Mouse (Mus musculus) urinary bladder, postnatal 25 days (tissue): ENCODE results near the gene Gan.
A peak's percentile ranks its signal among the peaks of the same experiment; 100 is the strongest.

Experiments used
- DNase-seq: peaks from one replicate; pipeline ENCODE4 v3.0.0; 2022; ENCODE audit warnings: low spot score

Gene Gan

DNA sequence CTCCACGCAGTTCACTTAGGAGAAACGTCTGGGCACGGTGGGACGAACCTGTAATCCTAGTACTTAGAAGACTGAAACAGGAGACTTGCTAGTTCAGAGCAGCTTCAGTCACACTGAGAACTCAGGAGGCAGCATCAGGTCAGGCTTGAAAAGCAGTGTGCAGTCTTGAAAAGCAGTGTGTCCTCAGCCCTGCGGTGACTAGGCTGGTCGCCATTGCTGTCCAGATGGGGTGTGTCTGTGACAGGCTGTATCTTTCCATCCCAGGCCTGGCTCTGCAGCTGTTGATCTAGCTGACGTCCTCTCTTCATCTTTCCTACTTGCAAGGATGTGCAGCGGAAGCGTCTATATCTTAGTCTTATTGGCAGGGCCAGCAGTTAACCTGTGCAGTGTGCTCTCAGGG is 42.9 kb downstream of the Gan start:
- no peak for DNase-seq

GRCm38 (mm10) chr8:117201221-117202017 is 43.5 kb downstream of the Gan start:
- no peak for DNase-seq

DNA sequence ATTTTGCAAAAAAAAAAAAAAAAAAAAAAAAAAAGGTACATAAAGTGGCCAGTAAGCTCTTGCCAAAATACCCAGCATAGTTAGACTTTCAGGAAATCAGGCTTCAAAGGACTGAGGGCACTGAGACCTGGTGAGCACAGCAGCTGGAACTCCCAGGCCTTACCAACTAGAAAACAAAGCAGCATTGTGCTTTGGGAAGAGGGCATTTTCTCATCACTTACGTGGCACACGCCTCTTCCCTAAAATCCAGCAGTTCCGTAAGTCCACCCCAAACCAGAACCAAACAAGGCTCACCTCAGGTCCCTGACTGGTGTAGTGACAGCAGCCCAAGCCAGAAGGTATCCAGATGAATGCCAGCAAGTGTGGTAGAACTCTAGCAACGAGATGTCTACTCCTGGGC is 45.1 kb downstream of the Gan start:
- DNase-seq = no peak

- no peak for DNase-seq
These were observed 47.9 kb downstream of the Gan start for GRCm38 (mm10) chr8:117205884-117206283.

DNA sequence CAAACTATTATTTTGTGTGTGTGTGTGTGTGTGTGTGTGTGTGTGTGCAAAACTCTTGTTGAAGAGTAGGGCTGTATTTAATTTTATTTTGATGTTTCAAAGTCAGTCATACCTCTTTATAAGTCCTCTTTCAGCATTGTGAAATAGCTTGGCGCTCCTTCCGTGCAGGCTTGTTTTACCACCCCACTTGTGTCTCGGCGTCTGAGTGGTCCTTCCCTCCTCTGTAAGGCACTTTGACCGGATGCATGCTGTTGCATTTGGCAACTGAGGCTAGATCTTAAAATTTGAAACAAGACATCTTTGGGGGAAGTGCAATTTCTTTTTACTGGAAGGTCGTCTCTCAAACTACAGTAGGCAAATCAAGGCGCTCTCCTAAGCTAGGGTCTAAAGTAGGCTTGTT is 48.7 kb downstream of the Gan start:
- DNase-seq = no peak

GRCm38 (mm10) chr8:117209150-117209549 is 51.2 kb downstream of the Gan start:
- DNase-seq = no peak

DNA sequence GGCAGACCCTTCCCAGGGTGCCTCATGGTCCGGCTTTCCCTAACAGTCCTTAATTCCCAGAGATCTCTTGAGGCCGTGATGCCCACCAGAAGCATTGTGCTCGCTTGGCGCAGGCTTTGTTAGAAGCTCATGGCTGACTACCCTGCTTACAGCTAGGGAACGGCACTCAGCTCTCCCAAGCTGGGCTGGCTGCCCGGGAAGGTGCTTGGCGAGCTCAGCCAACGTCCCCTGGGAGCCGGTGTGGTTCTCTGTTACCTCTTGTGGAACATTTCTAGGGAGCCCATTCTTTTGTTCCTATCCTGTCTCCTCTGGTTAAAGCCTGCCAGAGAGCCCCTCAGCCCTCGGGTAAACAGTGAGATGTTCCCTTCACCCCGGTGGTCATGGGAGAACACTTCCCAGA is 54.2 kb downstream of the Gan start:
- DNase-seq = no peak

DNA sequence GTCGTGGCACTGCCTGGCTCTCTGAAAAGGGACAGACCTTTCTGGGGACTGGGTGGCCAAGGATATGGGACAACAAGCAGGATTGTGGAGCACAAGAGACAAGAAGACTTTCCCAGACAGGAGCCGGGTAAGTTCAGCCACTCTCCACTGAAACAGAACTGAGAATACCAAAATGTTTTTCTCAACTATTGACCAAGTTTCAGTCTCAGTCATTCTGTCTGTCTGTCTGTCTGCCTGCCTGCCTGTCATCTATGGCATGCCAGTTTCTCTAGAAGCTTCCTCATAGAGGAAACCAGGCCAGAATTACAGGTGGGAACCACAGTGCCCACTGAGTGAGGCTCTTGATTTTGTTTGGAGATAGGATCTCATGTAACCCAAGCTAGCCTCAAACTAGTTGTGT is 59.8 kb downstream of the Gan start:
- DNase-seq = no peak

DNA sequence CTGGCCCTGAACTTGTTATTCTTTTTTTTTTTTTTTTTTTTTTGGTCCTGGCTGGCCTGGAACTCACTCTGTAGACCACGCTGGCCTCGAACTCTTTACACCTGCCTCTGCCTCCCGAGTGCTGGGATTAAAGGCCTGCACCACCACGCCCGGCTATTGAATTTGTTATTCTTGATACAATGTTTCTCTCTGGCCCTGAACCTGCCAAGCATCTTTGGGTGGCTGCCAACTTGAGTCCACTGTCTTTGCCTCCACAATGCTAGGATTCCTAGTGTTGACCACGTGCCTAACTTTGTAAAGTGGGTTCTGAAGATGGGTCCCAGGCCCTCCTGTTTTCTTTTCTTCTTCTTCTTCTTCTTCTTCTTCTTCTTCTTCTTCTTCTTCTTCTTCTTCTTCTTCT is 64.5 kb downstream of the Gan start:
- no peak for DNase-seq

DNA sequence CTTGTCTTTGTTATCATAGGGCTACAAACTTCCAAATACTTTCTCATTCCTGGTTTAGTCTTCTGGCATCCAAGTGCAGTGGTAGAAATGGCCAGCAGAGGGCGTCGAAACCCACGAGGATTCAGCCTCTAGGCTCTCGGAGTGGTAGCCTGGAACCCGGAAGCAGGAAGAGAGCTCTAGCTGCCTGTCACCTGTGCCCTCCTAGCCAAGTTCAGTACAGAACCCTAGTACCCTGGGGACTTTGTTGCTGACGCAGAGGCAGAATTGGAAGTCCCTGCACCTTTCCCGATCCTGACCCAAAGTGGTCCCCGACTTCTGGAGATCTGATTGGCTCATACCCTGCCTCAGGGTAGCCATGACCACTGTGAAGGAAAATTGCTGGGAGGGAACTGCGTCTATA is 66.7 kb downstream of the Gan start:
- DNase-seq = peak; percentile 83

- DNase-seq = no peak
These were observed 68.4 kb downstream of the Gan start for GRCm38 (mm10) chr8:117226306-117226705.

DNA sequence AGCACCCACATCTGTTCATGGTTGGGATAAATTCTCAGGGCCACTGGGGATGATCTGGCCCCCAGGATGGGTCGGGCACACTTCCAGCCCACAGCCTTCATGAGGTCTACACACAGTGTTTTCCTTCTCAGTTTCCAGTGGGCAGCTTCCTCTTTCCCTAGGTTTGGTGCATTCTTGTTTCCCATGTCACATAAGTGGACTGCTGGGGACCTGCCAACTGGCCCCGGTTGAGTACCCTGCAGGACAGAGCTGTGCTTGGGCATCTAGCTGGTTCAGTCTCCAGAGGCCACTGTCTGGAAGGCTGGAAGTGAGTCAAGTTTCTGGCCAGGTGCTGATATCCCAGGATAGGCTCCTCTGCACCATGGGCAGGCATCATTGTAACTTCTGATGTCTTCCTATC is 69.4 kb downstream of the Gan start:
- no peak for DNase-seq

GRCm38 (mm10) chr8:117233199-117233598 is 75.3 kb downstream of the Gan start:
- no peak for DNase-seq

DNA sequence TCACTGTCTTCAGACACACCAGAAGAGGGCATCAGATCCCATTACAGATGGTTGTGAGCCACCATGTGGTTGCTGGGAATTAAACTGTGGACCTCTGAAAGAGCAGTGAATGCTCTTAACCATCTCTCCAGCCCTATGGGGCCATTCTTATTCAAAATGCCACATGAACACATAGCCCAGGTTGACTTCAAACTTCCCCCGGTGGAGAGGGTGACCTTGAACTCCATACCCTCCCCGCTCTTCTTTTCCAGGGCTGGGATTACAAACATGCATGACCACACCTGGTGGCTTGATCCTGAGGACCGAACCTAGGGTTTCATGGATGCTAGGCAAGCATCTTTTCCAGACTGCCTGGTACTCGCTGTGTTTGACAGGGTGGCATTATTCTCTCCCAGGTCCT is 78.6 kb downstream of the Gan start:
- no peak for DNase-seq

- DNase-seq = no peak
These were observed 82.4 kb downstream of the Gan start for GRCm38 (mm10) chr8:117240326-117240725.

DNA sequence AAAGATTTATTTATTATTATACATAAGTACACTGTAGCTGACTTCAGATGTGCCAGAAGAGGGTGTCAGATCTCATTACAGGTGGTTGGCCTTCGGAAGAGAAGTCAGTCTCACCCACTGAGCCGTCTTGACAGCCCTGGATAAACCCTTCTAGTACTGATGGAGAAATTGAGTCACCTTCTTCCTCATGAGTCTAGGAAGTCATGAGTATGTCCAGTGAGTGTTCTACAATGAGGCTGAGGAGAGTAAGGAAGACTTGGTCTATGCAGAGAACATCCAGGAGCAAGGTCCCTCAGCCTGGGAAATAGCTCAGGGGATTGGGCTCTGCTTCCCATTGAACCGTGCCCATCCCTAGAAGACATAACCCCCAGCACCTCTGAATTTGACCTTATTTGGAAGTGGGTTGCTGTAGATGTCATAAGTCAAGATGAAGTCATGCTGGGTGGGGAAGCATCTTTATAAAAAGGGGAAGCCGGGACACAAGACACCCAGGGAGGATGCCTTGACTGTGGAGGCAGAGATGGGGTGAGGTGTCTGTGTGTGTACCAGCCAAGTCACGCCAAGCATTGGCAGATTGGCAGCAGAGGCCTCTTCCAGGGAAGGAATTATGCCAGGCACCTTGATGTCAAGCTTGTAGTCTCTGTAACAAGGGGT is 83.0 kb downstream of the Gan start:
- no peak for DNase-seq

GRCm38 (mm10) chr8:117241848-117242247 is 83.9 kb downstream of the Gan start:
- DNase-seq = no peak

GRCm38 (mm10) chr8:117242286-117242685 is 84.4 kb downstream of the Gan start:
- no peak for DNase-seq

GRCm38 (mm10) chr8:117244601-117245000 is 86.7 kb downstream of the Gan start:
- DNase-seq = no peak

GRCm38 (mm10) chr8:117248341-117248740 is 90.4 kb downstream of the Gan start:
- no peak for DNase-seq

DNA sequence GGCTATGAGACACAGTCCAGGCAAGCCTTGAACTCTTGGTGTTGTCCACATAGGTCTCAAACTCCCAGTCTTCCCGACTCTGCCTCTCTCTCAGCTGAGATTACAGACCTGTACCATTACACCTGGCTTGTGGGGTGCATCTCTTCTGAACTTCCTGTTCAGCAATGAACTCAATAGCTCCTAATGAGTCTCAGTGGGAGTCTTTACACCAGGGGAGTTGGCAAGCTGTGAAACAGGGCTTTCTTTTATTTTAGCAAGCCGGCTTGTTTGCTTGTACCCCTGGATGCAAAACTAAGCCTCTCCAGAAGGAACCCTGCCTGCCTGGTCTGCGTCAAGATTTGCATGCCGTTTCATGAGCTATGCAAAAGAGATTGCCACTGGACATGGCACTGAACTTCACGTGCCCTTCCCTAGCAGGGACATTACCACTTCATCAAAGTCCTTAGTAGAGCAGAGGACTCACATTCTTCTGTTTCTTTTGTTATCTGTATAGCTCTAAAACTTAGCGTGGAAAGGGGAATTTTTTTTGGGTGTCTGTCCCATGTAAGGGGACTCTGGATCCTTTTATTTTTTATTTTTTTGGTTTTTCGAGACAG is 93.2 kb downstream of the Gan start:
- no peak for DNase-seq

- no peak for DNase-seq
These were observed 94.7 kb downstream of the Gan start for GRCm38 (mm10) chr8:117252650-117253049.
